Mouse (Mus musculus) lung, postnatal 0 days (tissue): Measurements from ENCODE around the gene Rfc2. TPM values are rescaled to one million over a fixed set of nuclear protein-coding genes. Genes with fewer than 3 reads are reported as not detected.

Experiments used
- ATAC-seq: fragments of 200-750 bp; cut with Nextera tagmentation; 2 replicates; pipeline ENCODE4 v1.8.0; 2017; ENCODE audit warnings: moderate library complexity
- DNase-seq: peaks from one replicate; pipeline ENCODE4 v3.0.0-alpha.2; 2016; ENCODE audit warnings: low spot score
- H3K27ac ChIP-seq: fragments of 300-500 bp; sonication (generic); 2 replicates; pipeline ENCODE4 v1.5.1; 2014; ENCODE audit warnings: antibody characterized with exemption, mild to moderate bottlenecking, low read length, mixed read lengths
- H3K27me3 ChIP-seq: fragments of 300-500 bp; sonication (generic); replicated peaks from 2 replicates; pipeline ENCODE4 v1.6.1; 2014; ENCODE audit warnings: low read length, mixed read lengths; ENCODE audit not compliant: insufficient read depth
- H3K36me3 ChIP-seq: fragments of 300-500 bp; sonication (generic); 2 replicates; pipeline ENCODE4 v1.6.1; 2014; ENCODE audit warnings: low read length, mixed read lengths; ENCODE audit not compliant: insufficient read depth
- H3K4me1 ChIP-seq: fragments of 300-500 bp; sonication (generic); 2 replicates; pipeline ENCODE4 v1.6.1; 2014; ENCODE audit warnings: antibody characterized with exemption, low read depth, low read length, mixed read lengths; ENCODE audit not compliant: insufficient read depth
- H3K4me2 ChIP-seq: fragments of 300-500 bp; sonication (generic); replicated peaks from 2 replicates; pipeline ENCODE4 v1.6.1; 2014; ENCODE audit warnings: low read depth, mild to moderate bottlenecking, low read length, moderate library complexity, mixed read lengths
- H3K4me3 ChIP-seq: fragments of 300-500 bp; sonication (generic); 2 replicates; pipeline ENCODE4 v1.5.1; 2014; ENCODE audit warnings: low read depth, low read length
- H3K9ac ChIP-seq: fragments of 300-500 bp; sonication (generic); replicated peaks from 2 replicates; pipeline ENCODE4 v1.6.1; 2014; ENCODE audit warnings: low read depth, mild to moderate bottlenecking
- H3K9me3 ChIP-seq: fragments of 300-500 bp; sonication (generic); 2 replicates; pipeline ENCODE4 v1.6.1; 2016; ENCODE audit warnings: low read length, mixed read lengths
- CTCF ChIP-seq: IDR thresholded peaks from 2 replicates; pipeline ENCODE4 v1.5.1; 2016; ENCODE audit warnings: antibody characterized with exemption, mild to moderate bottlenecking
- EP300 ChIP-seq: IDR thresholded peaks from 2 replicates; pipeline ENCODE4 v1.6.1; 2016; ENCODE audit warnings: antibody characterized with exemption, mild to moderate bottlenecking, control low read depth
- WGBS: fragments of 180-500 bp; shearing (Covaris S2); extraction: QIAGEN DNeasy Blood & Tissue Kit; methylation state at CpG from one replicate; pipeline ENCODE4 v1.1.7; 2014; 5-methylcytosine and 5-hydroxymethylcytosine counted together
- polyA plus RNA-seq: library from polyadenylated mRNA; unstranded; fragments of >200 nt; fragmentation: Nextera tagmentation; extraction: Ambion mirVana; gene quantifications from 2 replicates; pipeline ENCODE4 v1.2.1, GENCODE M21; 2015

Rfc2 gene
- 84.4 and 95.9 TPM in 2 replicates for polyA plus RNA-seq

DNA sequence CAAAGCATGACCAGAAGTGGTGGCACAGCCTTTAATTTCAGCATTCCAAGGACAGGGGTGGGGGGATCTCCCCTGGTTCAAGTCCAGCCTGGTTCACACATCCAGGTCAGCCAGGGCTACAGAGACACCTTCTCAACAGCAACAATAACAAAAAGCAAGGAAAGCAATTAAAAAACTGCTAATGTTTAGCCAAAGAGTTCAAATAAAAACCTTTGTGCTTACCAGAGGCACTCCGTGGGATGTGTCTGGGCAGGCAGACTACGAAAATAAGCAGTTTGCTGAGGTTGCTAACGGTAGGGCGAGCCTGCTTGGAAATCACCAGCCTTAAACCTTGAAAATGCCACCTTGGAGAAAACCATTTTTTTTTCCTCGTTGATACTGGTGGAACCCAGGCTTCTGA, at the start of gene Rfc2:
Gene Rfc2, plus strand, starts transcription at position 221 of the 400 bp plus-strand sequence.
- Histone ChIP-seq H3K4me2 (no peak within 1 kb of the TSS), H3K4me1 (no peaks in the 10 kb centered on the region), H3K27me3 (no peaks in the 10 kb centered on the region), H3K9ac (no peak within 1 kb of the TSS), H3K27ac (no peak within 1 kb of the TSS), H3K4me3 (no peak within 1 kb of the TSS), H3K9me3 (no peaks in the 10 kb centered on the region), H3K36me3 (no peaks in the 10 kb centered on the region)
- TF ChIP-seq EP300 (no peak), CTCF (no peak)
- ATAC-seq (no peak), DNase-seq (no peak)
- 79% methylated on average over 5 of the region's 5 CpGs for WGBS

DNA sequence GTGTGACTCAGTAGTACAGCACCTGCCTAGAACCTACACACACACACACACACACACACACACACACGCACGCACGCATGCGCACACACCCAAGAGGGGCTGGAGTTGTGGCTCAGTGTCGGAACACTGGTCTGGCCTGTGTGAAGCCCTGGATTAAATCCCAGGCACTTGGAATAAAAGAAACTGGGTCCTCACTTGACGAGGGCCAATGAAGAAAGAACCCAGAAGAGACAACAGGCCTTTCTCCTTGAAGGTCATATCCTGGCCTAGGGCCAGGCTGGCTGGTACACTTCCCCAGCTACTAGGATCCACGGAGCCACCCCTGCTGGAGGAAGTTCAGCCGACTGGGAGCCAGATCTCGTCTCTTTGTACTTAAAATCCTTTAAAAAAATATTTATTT, 49.6 kb upstream of the Rfc2 start:
- TF ChIP-seq CTCF (no peak), EP300 (no peak)
- 64% methylated on average over 9 of the region's 9 CpGs for WGBS

DNA sequence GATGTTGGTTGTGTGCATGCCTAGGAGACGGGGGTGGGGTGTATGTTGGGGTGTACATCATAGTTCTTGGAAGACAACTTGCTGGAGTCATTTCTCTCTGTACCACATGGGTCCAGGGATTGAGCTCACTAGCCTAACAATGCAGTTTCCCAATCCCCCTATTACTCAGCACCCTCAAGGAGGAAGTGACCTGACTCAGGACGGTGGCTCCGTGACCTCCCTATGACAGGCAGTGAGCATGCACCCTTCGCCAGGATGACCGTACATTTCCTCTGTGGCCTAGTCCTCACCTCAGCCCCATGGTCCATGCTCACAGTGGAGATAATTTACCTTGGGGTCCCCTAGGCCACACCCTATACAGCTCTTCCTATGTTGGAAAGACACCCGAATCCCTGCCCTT, 48.7 kb upstream of the Rfc2 start:
- no peak overlapping the region for H3K4me2 ChIP-seq
- peaks cover 14% of the 10 kb centered on the region; the same call in 1 of the 2 replicates for H3K36me3 ChIP-seq
- peak; percentile 46 for DNase-seq
- no peak overlapping the region for H3K4me3 ChIP-seq
- H3K27me3 ChIP-seq: no peaks in the 10 kb centered on the region
- no peaks in the 10 kb centered on the region for H3K4me1 ChIP-seq
- no peaks in the 10 kb centered on the region for H3K9me3 ChIP-seq
- WGBS: 91% methylated on average over 6 of the region's 6 CpGs
- ATAC-seq: peak; percentile 46
- no peak overlapping the region for H3K27ac ChIP-seq
- H3K9ac ChIP-seq: no peak overlapping the region
- TF ChIP-seq EP300 (no peak), CTCF (no peak)

More for the DNA sequence above, 49.6 kb upstream of the Rfc2 start:
- Histone ChIP-seq H3K27ac (no peak overlapping the region), H3K4me2 (no peak overlapping the region), H3K4me1 (no peaks in the 10 kb centered on the region), H3K9ac (no peak overlapping the region), H3K36me3 (peaks cover 14% of the 10 kb centered on the region; the same call in 1 of the 2 replicates), H3K4me3 (no peak overlapping the region), H3K27me3 (no peaks in the 10 kb centered on the region), H3K9me3 (no peaks in the 10 kb centered on the region)
- DNase-seq: no peak
- ATAC-seq: no peak

DNA sequence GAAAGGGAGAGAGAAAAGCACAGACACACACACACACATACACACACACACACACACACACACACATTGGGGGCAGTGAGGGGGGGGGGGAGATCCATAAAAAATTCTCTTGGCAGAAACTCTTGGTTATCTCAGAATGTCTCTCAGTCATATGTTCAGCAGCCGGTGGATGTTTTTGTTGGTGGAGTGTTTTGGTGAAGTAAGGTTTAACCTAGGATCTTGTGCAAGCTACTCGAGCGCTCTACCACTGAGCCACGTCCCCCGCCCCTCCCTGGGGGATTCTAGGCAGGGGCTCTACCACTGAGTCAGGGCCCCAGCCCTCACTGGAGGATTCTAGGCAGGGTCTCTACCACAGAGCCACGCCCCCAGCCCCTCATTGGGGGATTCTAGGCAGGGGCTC, 45.1 kb upstream of the Rfc2 start:
- Histone ChIP-seq H3K27ac (no peak overlapping the region), H3K36me3 (peaks cover 14% of the 10 kb centered on the region; the same call in 1 of the 2 replicates), H3K4me1 (0 out of 2 replicates have a peak, but pooled peaks cover 5% of the 10 kb centered on the region), H3K4me2 (no peak overlapping the region), H3K9me3 (no peaks in the 10 kb centered on the region), H3K9ac (no peak overlapping the region), H3K4me3 (no peak overlapping the region), H3K27me3 (no peaks in the 10 kb centered on the region)
- peak; percentile 47 for DNase-seq
- 71% methylated on average over 6 of the region's 6 CpGs for WGBS
- ATAC-seq: no peak
- TF ChIP-seq CTCF: no peak
- TF ChIP-seq EP300: 0 out of 2 replicates have a peak, but pooled peaks have one; percentile 21

DNA sequence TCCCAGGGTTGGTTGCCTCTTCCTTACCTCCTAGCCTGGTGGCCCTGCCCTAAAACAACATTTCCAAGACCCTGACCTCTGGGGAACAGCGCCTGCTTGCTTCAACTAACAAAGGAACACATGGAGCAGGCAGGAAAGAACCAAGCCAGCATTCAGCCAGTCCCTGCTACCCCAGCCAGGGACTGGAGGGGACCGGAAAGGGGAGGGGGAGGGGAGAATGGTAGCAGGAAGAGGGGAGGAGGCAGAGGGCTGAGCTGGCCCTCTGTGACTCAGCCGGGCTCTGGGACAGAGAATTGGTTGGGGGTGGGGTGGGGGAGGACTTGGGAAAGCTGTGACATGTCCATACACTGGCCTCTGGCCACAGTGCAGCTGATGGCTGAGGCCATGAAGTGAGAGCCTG, 41.3 kb upstream of the Rfc2 start:
- no peak overlapping the region for H3K4me3 ChIP-seq
- no peak overlapping the region for H3K4me2 ChIP-seq
- no peaks in the 10 kb centered on the region for H3K9me3 ChIP-seq
- 0 out of 2 replicates have a peak, but pooled peaks cover 5% of the 10 kb centered on the region for H3K4me1 ChIP-seq
- H3K9ac ChIP-seq: no peak overlapping the region
- TF ChIP-seq EP300 (peak; percentile 49; the same call in 1 of the 2 replicates), CTCF (peak; percentile 44; the same call in 1 of the 2 replicates)
- H3K27ac ChIP-seq: peak overlapping the region; percentile 85
- H3K27me3 ChIP-seq: no peaks in the 10 kb centered on the region
- DNase-seq: peak; percentile 95
- ATAC-seq: peak; percentile 83
- H3K36me3 ChIP-seq: no peaks in the 10 kb centered on the region
- WGBS: 6% methylated on average over 3 of the region's 3 CpGs

DNA sequence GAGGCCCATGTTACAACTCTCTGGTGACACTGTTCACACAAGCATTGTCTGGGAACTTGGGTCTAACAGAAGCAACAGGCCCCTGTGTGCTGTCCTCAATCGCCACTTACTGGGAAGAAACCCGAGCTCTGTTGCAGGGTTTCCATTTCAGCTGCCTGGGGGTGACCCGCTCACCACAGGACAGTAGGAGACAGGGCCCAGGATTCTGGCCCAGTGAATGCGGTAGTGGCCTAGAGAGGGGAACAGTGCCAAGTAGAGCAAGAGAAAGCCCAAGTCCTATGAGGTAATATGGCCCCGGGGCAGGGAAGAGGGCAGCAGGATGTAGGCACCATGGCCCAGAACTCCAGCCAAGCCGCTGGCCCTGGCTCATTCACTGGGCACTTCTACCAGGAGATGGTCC, 40.3 kb upstream of the Rfc2 start:
- TF ChIP-seq EP300 (no peak), CTCF (no peak)
- no peak overlapping the region for H3K4me2 ChIP-seq
- H3K27me3 ChIP-seq: no peaks in the 10 kb centered on the region
- H3K9me3 ChIP-seq: no peaks in the 10 kb centered on the region
- no peak for ATAC-seq
- peak overlapping the region; percentile 85 for H3K27ac ChIP-seq
- H3K36me3 ChIP-seq: no peaks in the 10 kb centered on the region
- H3K4me3 ChIP-seq: no peak overlapping the region
- 56% methylated on average over 6 of the region's 6 CpGs for WGBS
- peak; percentile 52 for DNase-seq
- H3K4me1 ChIP-seq: 0 out of 2 replicates have a peak, but pooled peaks cover 5% of the 10 kb centered on the region
- H3K9ac ChIP-seq: no peak overlapping the region
